Mouse (Mus musculus) bone marrow macrophage, adult 2 months (primary cell): ENCODE results near the gene Cchcr1. TPM values are rescaled to one million over a fixed set of nuclear protein-coding genes. Genes with fewer than 3 reads are reported as not detected.

Source experiments
- H3K27ac ChIP-seq: 2 replicates; pipeline ENCODE4 v1.5.1; 2012; ENCODE audit warnings: low read depth, low read length; ENCODE audit not compliant: insufficient read depth
- H3K4me1 ChIP-seq: 2 replicates; pipeline ENCODE4 v1.6.1; 2012; ENCODE audit warnings: low read length; ENCODE audit not compliant: control insufficient read depth, insufficient read depth
- H3K4me3 ChIP-seq: 2 replicates; pipeline ENCODE4 v1.5.1; 2012; ENCODE audit warnings: mild to moderate bottlenecking, low read length, moderate library complexity; ENCODE audit not compliant: insufficient read depth
- CTCF ChIP-seq: IDR thresholded peaks from 2 replicates; pipeline ENCODE4 v1.5.1; 2012; ENCODE audit warnings: low read depth, mild to moderate bottlenecking, low read length, moderate library complexity
- POLR2A ChIP-seq: IDR thresholded peaks from 2 replicates; pipeline ENCODE4 v1.6.1; 2012; ENCODE audit warnings: mild to moderate bottlenecking, low read depth, low read length, borderline replicate concordance
- polyA plus RNA-seq: library from polyadenylated mRNA; stranded (reverse); fragments of >200 nt; gene quantifications from 2 replicates; pipeline ENCODE4 v1.2.4, GENCODE M21; 2012; ENCODE audit not compliant: missing spikeins, insufficient read depth, insufficient read length

The Cchcr1 gene
- polyA plus RNA-seq, 1 experiment: 9.8 TPM

- H3K27ac ChIP-seq: no peak overlapping the region
- no peaks in the 10 kb centered on the region for H3K4me1 ChIP-seq
- TF ChIP-seq POLR2A (no peak), CTCF (no peak)
- no peak overlapping the region for H3K4me3 ChIP-seq
These were observed 52.4 kb downstream of the Cchcr1 start for GRCm38 (mm10) chr17:35569091-35569944.

- Histone ChIP-seq H3K4me3 (no peak overlapping the region), H3K4me1 (no peaks in the 10 kb centered on the region), H3K27ac (no peak overlapping the region)
- TF ChIP-seq POLR2A: no peak
- TF ChIP-seq CTCF: no peak
These were observed 53.9 kb downstream of the Cchcr1 start for GRCm38 (mm10) chr17:35570836-35571235.

- Histone ChIP-seq H3K4me3 (no peak overlapping the region), H3K4me1 (no peaks in the 10 kb centered on the region), H3K27ac (no peak overlapping the region)
- TF ChIP-seq CTCF (no peak), POLR2A (no peak)
These were observed 54.6 kb downstream of the Cchcr1 start for GRCm38 (mm10) chr17:35571477-35571876.

GRCm38 (mm10) chr17:35578211-35578610, 61.3 kb downstream of the Cchcr1 start:
- H3K4me1 ChIP-seq: no peaks in the 10 kb centered on the region
- H3K27ac ChIP-seq: no peak overlapping the region
- no peak overlapping the region for H3K4me3 ChIP-seq
- peak; percentile 99 for TF ChIP-seq CTCF
- no peak for TF ChIP-seq POLR2A

Other genes starting within 250 kb of the Cchcr1 start
- 0.63 and 0.80 TPM in 2 replicates for gene H2-Q1, start 196.7 kb upstream of the Cchcr1 start, polyA plus RNA-seq
- 0.91 and 1.2 TPM in 2 replicates for gene H2-Q2, start 174.9 kb upstream of the Cchcr1 start, polyA plus RNA-seq
- 87.8 and 102 TPM in 2 replicates for gene H2-Q4, start 137.5 kb upstream of the Cchcr1 start, polyA plus RNA-seq
- gene H2-Q6, start 92.2 kb upstream of the Cchcr1 start, polyA plus RNA-seq: 3.0 and 3.4 TPM in 2 replicates
- gene H2-Q7, start 77.9 kb upstream of the Cchcr1 start, polyA plus RNA-seq: 15.8 and 18.3 TPM in 2 replicates
- gene H2-Q10, start 47.0 kb upstream of the Cchcr1 start, polyA plus RNA-seq: 5.8 TPM in 2 replicates
- gene Pou5f1, start 11.1 kb upstream of the Cchcr1 start, polyA plus RNA-seq: not detected in 2 replicates
- 19.5 and 22.6 TPM in 2 replicates for gene Tcf19, start 276 bp upstream of the Cchcr1 start, polyA plus RNA-seq
- gene Psors1c2, start 16.1 kb downstream of the Cchcr1 start, polyA plus RNA-seq: not detected in 2 replicates
- 0.27 and 0.40 TPM in 2 replicates for gene Cdsn, start 35.0 kb downstream of the Cchcr1 start, polyA plus RNA-seq
- gene 2300002M23Rik, start 50.4 kb downstream of the Cchcr1 start, polyA plus RNA-seq: not detected in 2 replicates
- not detected in 2 replicates for gene Sfta2, start 84.4 kb downstream of the Cchcr1 start, polyA plus RNA-seq
- not detected in 2 replicates for gene Gm9573, start 109.5 kb downstream of the Cchcr1 start, polyA plus RNA-seq
- not detected in 2 replicates for gene Mucl3, start 126.6 kb downstream of the Cchcr1 start, polyA plus RNA-seq
- 10.2 and 12.1 TPM in 2 replicates for gene Vars2, start 150.5 kb downstream of the Cchcr1 start, polyA plus RNA-seq
- 12.2 and 15.8 TPM in 2 replicates for gene Gtf2h4, start 156.6 kb downstream of the Cchcr1 start, polyA plus RNA-seq
- 0.60 and 0.63 TPM in 2 replicates for gene Ddr1, start 187.5 kb downstream of the Cchcr1 start, polyA plus RNA-seq